Mouse (Mus musculus) neutrophil, adult 65 days (primary cell): ENCODE measurements around the gene Gpkow. TPM values are rescaled to one million over a fixed set of nuclear protein-coding genes. Genes with fewer than 3 reads are reported as not detected.

Experiments
- total RNA-seq: library from RNA; stranded (reverse); gene quantifications from 2 replicates; pipeline ENCODE4 v1.2.4, GENCODE M21; 2023

Gpkow gene
- total RNA-seq: 45.4 and 58.6 TPM in 2 replicates

GRCm38 (mm10) chrX:7696954-7697381, at the start of gene Gpkow:
Gene Gpkow (plus strand): TSS chrX:7697131.

DNA sequence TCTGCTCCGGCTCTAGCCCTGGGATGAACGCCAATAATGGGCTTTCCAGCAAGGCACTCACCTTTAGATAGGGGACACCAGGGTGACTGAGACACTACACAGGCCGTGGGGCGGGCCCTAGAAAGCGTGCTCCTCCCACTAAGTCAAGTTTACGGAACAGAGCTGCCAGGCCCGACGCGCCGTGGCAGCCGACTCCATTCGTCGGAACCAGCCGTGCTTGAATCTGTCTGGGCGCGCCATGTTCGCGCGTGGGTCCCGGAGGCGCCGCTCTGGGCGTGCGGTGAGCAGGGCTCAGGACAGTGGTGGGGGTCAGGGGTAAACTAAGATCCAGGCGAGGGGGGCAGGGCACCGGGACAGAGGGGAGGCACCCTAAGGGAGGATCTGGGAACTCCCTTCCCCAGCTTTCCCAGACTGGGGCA, 39.7 kb upstream of the Gpkow start, which contains the start of gene Prickle3:
TSS of gene Prickle3 (plus strand) at position 40 of the 419 bp plus-strand sequence.

GRCm38 (mm10) chrX:7670921-7671623, 25.9 kb upstream of the Gpkow start, which contains the start of gene Plp2:
Gene Plp2 (minus strand): TSS chrX:7671390.

DNA sequence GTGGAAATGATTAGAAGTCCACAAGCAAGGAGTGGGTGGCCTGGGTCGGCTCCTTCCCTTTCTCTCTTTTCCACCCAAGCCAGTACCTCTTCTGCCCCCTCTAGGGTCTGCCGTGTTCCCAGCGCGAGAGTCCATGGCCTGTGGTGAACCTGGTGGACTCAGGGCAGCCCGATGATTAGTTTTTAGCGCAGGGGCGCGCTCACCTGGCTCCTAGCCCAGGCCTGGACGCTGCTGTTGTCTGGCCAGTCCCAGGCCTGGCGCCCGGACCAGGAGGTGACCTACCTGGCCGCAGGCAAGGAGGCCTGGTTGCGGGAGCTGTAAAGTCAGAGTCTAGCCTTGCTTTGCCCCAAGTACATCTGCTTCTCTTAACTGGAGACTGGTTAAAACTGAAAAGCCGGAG, 16.1 kb upstream of the Gpkow start, which contains the start of gene Magix:
TSS of gene Magix (minus strand) at position 388 of the 400 bp plus-strand sequence.

GRCm38 (mm10) chrX:7714135-7714899, 17.4 kb downstream of the Gpkow start, which contains the start of gene Wdr45:
Gene Wdr45 (plus strand): TSS chrX:7714333.

GRCm38 (mm10) chrX:7721514-7722281, 24.8 kb downstream of the Gpkow start, which contains the start of gene Gm45208:
Gene Gm45208 (plus strand): TSS chrX:7722245.

GRCm38 (mm10) chrX:7728215-7728921, 31.4 kb downstream of the Gpkow start, which contains the start of gene Praf2:
Gene Praf2 (plus strand): TSS chrX:7728439.

DNA sequence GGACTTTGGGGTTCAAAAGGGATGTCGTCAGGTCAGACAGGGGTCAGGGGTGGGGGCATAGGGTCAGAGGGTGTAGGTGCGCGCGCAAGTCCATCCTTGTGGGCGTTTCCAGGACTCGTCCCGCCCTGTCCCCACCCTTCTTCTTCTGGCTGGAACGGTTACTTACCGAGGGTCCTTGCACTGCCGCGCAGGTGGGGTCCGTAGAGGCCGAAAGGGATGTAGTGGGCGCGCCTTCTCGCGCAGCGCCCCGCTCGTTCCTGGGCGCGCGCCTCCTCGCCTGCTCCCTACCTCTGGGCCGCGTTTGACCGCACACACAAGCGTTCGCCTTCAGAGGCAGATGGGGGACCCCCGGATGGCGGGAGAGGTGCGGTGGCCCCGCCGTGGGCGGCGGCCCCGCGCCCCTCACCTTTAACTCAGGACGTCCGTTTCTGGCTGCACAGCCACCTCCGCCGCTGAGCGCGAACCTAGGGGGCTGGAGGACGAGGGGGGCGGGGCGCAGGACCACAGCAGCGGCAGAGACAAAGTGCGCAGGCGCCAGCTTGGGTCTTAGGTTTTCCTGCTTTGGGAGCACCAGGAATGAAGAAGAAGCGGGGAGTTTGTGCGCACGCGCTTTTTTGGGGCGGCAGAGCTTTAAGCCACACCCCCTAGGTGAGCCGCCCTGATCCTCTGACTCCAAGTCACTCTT, 53.6 kb downstream of the Gpkow start, which contains the start of gene Ccdc120:
TSS of gene Ccdc120 (minus strand) at position 474 of the 685 bp plus-strand sequence.

Other genes starting within 250 kb of the Gpkow start
- gene Foxp3, start 123.5 kb upstream of the Gpkow start, total RNA-seq: not detected in 2 replicates
- 0.64 and 0.73 TPM in 2 replicates for gene Ppp1r3f, start 122.8 kb upstream of the Gpkow start, total RNA-seq
- 13.4 and 19.6 TPM in 2 replicates for gene Ccdc22, start 91.6 kb upstream of the Gpkow start, total RNA-seq
- gene Cacna1f, start 90.0 kb upstream of the Gpkow start, total RNA-seq: 0.16 and 0.25 TPM in 2 replicates
- gene Syp, start 58.7 kb upstream of the Gpkow start, total RNA-seq: 2.7 and 3.8 TPM in 2 replicates
- gene Prickle3, start 39.9 kb upstream of the Gpkow start, total RNA-seq: 37.1 and 44.3 TPM in 2 replicates
- 518 and 532 TPM in 2 replicates for gene Plp2, start 25.7 kb upstream of the Gpkow start, total RNA-seq
- not detected in 2 replicates for gene Magix, start 15.9 kb upstream of the Gpkow start, total RNA-seq
- 52.3 and 70.0 TPM in 2 replicates for gene Wdr45, start 17.2 kb downstream of the Gpkow start, total RNA-seq
- 1.8 and 1.9 TPM in 2 replicates for gene Gm45208, start 25.1 kb downstream of the Gpkow start, total RNA-seq
- gene Praf2, start 31.3 kb downstream of the Gpkow start, total RNA-seq: 2.0 and 2.6 TPM in 2 replicates
- not detected in 2 replicates for gene Ccdc120, start 53.8 kb downstream of the Gpkow start, total RNA-seq
- gene Tfe3, start 65.4 kb downstream of the Gpkow start, total RNA-seq: 85.6 and 90.4 TPM in 2 replicates
- 135 and 164 TPM in 2 replicates for gene Gripap1, start 92.6 kb downstream of the Gpkow start, total RNA-seq
- gene Kcnd1, start 125.2 kb downstream of the Gpkow start, total RNA-seq: 1.4 and 2.0 TPM in 2 replicates
- gene Otud5, start 144.2 kb downstream of the Gpkow start, total RNA-seq: 129 and 151 TPM in 2 replicates
- 2.2 and 4.1 TPM in 2 replicates for gene Pim2, start 181.1 kb downstream of the Gpkow start, total RNA-seq
- 25.5 and 28.1 TPM in 2 replicates for gene Slc35a2, start 186.9 kb downstream of the Gpkow start, total RNA-seq
- gene Pqbp1, start 202.1 kb downstream of the Gpkow start, total RNA-seq: 34.5 and 34.7 TPM in 2 replicates
- 44.3 and 45.8 TPM in 2 replicates for gene Timm17b, start 202.2 kb downstream of the Gpkow start, total RNA-seq
- gene Gm10491, start 210.7 kb downstream of the Gpkow start, total RNA-seq: not detected in 2 replicates
- not detected in 2 replicates for gene Gm10490, start 212.4 kb downstream of the Gpkow start, total RNA-seq
- gene Pcsk1n, start 222.7 kb downstream of the Gpkow start, total RNA-seq: not detected in 2 replicates
- gene Eras, start 231.5 kb downstream of the Gpkow start, total RNA-seq: not detected in 2 replicates